Mouse (Mus musculus) lung, embryonic 15.5 days (tissue): ENCODE results near the gene Rxra. TPM values are rescaled to one million over a fixed set of nuclear protein-coding genes. Genes with fewer than 3 reads are reported as not detected.

Experiments used
- ATAC-seq: fragments of 200-750 bp; cut with Nextera tagmentation; 2 replicates; pipeline ENCODE4 v1.8.0; 2017; ENCODE audit warnings: moderate number of reproducible peaks, borderline replicate concordance; ENCODE audit not compliant: low FRiP score, low TSS enrichment; ENCODE audit errors: extremely low read depth
- H3K27ac ChIP-seq: fragments of 300-500 bp; sonication (generic); 2 replicates; pipeline ENCODE4 v1.5.1; 2015; ENCODE audit warnings: moderate library complexity, mild to moderate bottlenecking, inconsistent platforms
- H3K27me3 ChIP-seq: fragments of 300-500 bp; sonication (generic); 2 replicates; pipeline ENCODE4 v1.6.1; 2015; ENCODE audit warnings: inconsistent platforms
- H3K36me3 ChIP-seq: fragments of 300-500 bp; sonication (generic); 2 replicates; pipeline ENCODE4 v1.6.1; 2015; ENCODE audit warnings: inconsistent platforms
- H3K4me1 ChIP-seq: fragments of 300-500 bp; sonication (generic); 2 replicates; pipeline ENCODE4 v1.6.1; 2015; ENCODE audit warnings: inconsistent platforms
- H3K4me2 ChIP-seq: fragments of 300-500 bp; sonication (generic); 2 replicates; pipeline ENCODE4 v1.6.1; 2015; ENCODE audit warnings: inconsistent platforms, mild to moderate bottlenecking, moderate library complexity
- H3K4me3 ChIP-seq: fragments of 300-500 bp; sonication (generic); 2 replicates; pipeline ENCODE4 v1.5.1; 2015; ENCODE audit warnings: mild to moderate bottlenecking, inconsistent platforms
- H3K9ac ChIP-seq: fragments of 300-500 bp; sonication (generic); 2 replicates; pipeline ENCODE4 v1.6.1; 2015; ENCODE audit warnings: inconsistent platforms
- H3K9me3 ChIP-seq: fragments of 300-500 bp; sonication (generic); 2 replicates; pipeline ENCODE4 v1.6.1; 2016; ENCODE audit warnings: inconsistent platforms
- WGBS: fragments of 180-500 bp; shearing (Covaris S2); methylation state at CpG from one replicate; pipeline ENCODE4 v1.1.7; 2015; 5-methylcytosine and 5-hydroxymethylcytosine counted together
- polyA plus RNA-seq: library from polyadenylated mRNA; unstranded; fragments of >200 nt; fragmentation: Nextera tagmentation; extraction: Ambion mirVana; gene quantifications from 2 replicates; pipeline ENCODE4 v1.2.1, GENCODE M21; 2015

Rxra gene
- polyA plus RNA-seq, 1 experiment from 2014 or later: 13.5 TPM

GRCm38 (mm10) chr2:27730002-27730905 is 54.0 kb downstream of the Rxra start:
- Histone ChIP-seq H3K9ac (no peak overlapping the region), H3K27me3 (no peaks in the 10 kb centered on the region), H3K4me1 (peaks cover 40% of the 10 kb centered on the region), H3K4me2 (no peak overlapping the region), H3K36me3 (no peaks in the 10 kb centered on the region), H3K9me3 (no peaks in the 10 kb centered on the region), H3K27ac (no peak overlapping the region), H3K4me3 (no peak overlapping the region)
- 64% methylated on average over 13 of the region's 13 CpGs for WGBS
- ATAC-seq: no peak

GRCm38 (mm10) chr2:27733021-27733420 is 56.8 kb downstream of the Rxra start:
- peaks cover 44% of the 10 kb centered on the region for H3K4me1 ChIP-seq
- H3K9ac ChIP-seq: peak overlapping the region; percentile 18; the same call in 1 of the 2 replicates
- no peak overlapping the region for H3K4me2 ChIP-seq
- H3K4me3 ChIP-seq: no peak overlapping the region
- H3K36me3 ChIP-seq: peaks cover 8% of the 10 kb centered on the region; the same call in 1 of the 2 replicates
- H3K27ac ChIP-seq: 0 out of 2 replicates have a peak overlapping the region, but pooled peaks have one; percentile 45
- H3K27me3 ChIP-seq: no peaks in the 10 kb centered on the region
- no peak for ATAC-seq
- 44% methylated on average over 2 of the region's 2 CpGs for WGBS
- H3K9me3 ChIP-seq: no peaks in the 10 kb centered on the region

GRCm38 (mm10) chr2:27734328-27734727 is 58.1 kb downstream of the Rxra start:
- no peaks in the 10 kb centered on the region for H3K27me3 ChIP-seq
- WGBS: 0% methylated on average over 1 of the region's 1 CpGs
- peaks cover 57% of the 10 kb centered on the region for H3K4me1 ChIP-seq
- H3K36me3 ChIP-seq: peaks cover 12% of the 10 kb centered on the region; the same call in 1 of the 2 replicates
- ATAC-seq: 0 out of 2 replicates have a peak, but pooled peaks have one; percentile 27
- H3K27ac ChIP-seq: peak overlapping the region; percentile 62
- H3K4me2 ChIP-seq: no peak overlapping the region
- H3K4me3 ChIP-seq: no peak overlapping the region
- no peaks in the 10 kb centered on the region for H3K9me3 ChIP-seq
- H3K9ac ChIP-seq: 0 out of 2 replicates have a peak overlapping the region, but pooled peaks have one; percentile 3

DNA sequence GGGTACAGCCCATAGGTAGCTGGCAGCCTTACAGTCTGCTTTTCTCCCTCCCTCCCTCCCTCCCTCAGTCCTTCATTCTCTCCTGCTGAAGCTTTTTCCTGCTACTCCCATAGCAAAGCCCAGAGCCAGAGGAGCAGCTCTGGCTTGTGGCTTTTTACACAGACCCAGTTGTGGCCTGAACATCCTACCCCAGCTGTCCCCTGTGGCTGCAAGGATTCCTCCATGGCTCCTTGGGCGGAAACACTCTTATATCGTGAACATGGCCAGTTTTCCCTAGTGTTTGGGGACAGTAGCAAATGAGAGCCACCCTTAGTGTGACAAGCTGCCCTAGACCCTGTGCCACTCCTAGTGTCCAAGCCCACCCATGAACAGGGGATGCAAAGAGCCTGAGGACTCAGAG is 58.6 kb downstream of the Rxra start:
- ATAC-seq: no peak
- H3K4me1 ChIP-seq: peaks cover 61% of the 10 kb centered on the region
- no peaks in the 10 kb centered on the region for H3K27me3 ChIP-seq
- H3K4me3 ChIP-seq: no peak overlapping the region
- peak overlapping the region; percentile 62 for H3K27ac ChIP-seq
- H3K9me3 ChIP-seq: no peaks in the 10 kb centered on the region
- WGBS: 69% methylated on average over 2 of the region's 2 CpGs
- H3K36me3 ChIP-seq: peaks cover 12% of the 10 kb centered on the region; the same call in 1 of the 2 replicates
- no peak overlapping the region for H3K9ac ChIP-seq
- no peak overlapping the region for H3K4me2 ChIP-seq

DNA sequence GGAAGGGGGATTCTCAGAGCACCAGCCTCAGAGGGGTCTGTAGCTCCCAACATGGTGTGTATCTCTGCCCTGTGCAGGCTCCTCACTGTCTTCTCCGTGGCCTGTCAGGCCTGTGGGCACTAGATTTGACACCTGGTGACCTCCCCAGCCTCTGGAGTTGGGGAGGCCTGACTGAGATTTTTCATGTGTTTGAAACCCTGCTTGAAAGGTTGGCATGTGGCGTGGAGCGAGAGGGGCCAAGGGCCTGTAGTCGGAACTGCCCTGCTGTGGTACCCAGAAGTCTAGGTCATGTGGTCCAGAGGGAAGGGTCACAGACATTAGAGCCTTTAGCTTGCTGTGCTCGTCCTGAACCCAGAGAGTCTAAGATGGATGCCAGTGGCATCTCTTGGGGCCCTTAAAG is 60.6 kb downstream of the Rxra start:
- no peak overlapping the region for H3K4me2 ChIP-seq
- no peaks in the 10 kb centered on the region for H3K27me3 ChIP-seq
- no peak overlapping the region for H3K9ac ChIP-seq
- no peaks in the 10 kb centered on the region for H3K9me3 ChIP-seq
- H3K4me3 ChIP-seq: no peak overlapping the region
- peaks cover 67% of the 10 kb centered on the region for H3K4me1 ChIP-seq
- H3K36me3 ChIP-seq: peaks cover 20% of the 10 kb centered on the region; the same call in 1 of the 2 replicates
- no peak overlapping the region for H3K27ac ChIP-seq
- 87% methylated on average over 5 of the region's 5 CpGs for WGBS
- no peak for ATAC-seq

- no peak overlapping the region for H3K4me3 ChIP-seq
- 54% methylated on average over 3 of the region's 3 CpGs for WGBS
- H3K27me3 ChIP-seq: no peaks in the 10 kb centered on the region
- H3K27ac ChIP-seq: no peak overlapping the region
- H3K9me3 ChIP-seq: no peaks in the 10 kb centered on the region
- no peak overlapping the region for H3K9ac ChIP-seq
- H3K36me3 ChIP-seq: peaks cover 29% of the 10 kb centered on the region; the same call in 1 of the 2 replicates
- no peak for ATAC-seq
- peaks cover 54% of the 10 kb centered on the region for H3K4me1 ChIP-seq
- no peak overlapping the region for H3K4me2 ChIP-seq
Observed at GRCm38 (mm10) chr2:27738396-27738795, 62.2 kb downstream of the Rxra start.

GRCm38 (mm10) chr2:27740091-27740608 is 63.9 kb downstream of the Rxra start:
- WGBS: 6% methylated on average over 16 of the region's 16 CpGs
- Histone ChIP-seq H3K36me3 (peaks cover 31% of the 10 kb centered on the region; the same call in 1 of the 2 replicates), H3K9me3 (no peaks in the 10 kb centered on the region), H3K4me3 (no peak overlapping the region), H3K27me3 (no peaks in the 10 kb centered on the region), H3K9ac (no peak overlapping the region; the same call in 1 of the 2 replicates), H3K27ac (peak overlapping the region; percentile 87), H3K4me2 (peak overlapping the region; percentile 26), H3K4me1 (peaks cover 54% of the 10 kb centered on the region)
- ATAC-seq: peak; percentile 63; the same call in 1 of the 2 replicates

- Histone ChIP-seq H3K9ac (no peak overlapping the region), H3K4me3 (no peak overlapping the region), H3K9me3 (no peaks in the 10 kb centered on the region), H3K4me2 (no peak overlapping the region), H3K4me1 (peaks cover 70% of the 10 kb centered on the region), H3K27me3 (no peaks in the 10 kb centered on the region), H3K36me3 (peaks cover 25% of the 10 kb centered on the region; the same call in 1 of the 2 replicates), H3K27ac (no peak overlapping the region)
- ATAC-seq: no peak
- WGBS: 79% methylated on average over 1 of the region's 1 CpGs
Observed at GRCm38 (mm10) chr2:27743177-27743576, 66.9 kb downstream of the Rxra start.

DNA sequence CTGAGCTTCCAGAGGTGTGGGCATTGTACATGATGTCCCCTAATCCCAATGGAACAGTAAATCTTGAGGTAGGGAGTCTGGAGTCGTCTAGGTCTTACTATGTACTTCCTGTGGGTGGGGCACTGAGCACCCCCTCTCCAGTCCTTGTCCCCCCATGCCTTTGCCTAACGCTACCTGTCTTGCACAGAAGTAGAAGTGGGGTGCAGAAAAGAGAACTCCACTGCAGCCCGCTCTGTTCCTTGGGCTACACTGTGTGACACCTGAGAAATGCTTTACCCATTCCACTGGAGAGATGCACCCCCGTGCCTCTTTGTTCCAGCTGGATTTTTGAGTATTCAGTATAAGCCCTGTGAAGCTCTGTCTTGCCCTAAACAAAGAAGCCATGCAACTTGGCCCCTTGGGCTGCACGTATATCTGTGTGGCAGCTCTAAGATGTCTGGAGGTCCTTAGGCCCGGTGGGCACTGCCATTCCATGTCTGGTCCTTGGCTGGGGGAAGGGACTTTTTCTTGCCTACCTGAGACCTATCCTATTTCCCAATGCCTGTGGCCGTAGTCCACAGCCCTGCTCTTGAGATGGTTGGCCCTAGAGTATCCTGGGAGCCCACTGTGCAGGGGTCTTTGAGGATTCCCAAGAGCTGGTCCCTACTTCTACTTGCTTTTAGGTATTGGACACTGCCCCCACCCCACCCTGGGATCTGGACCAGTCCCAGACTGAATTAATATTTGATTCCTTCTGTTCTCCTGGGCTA is 67.8 kb downstream of the Rxra start:
- Histone ChIP-seq H3K4me3 (no peak overlapping the region), H3K27ac (peak overlapping the region; percentile 91), H3K9me3 (no peaks in the 10 kb centered on the region), H3K4me1 (peaks cover 61% of the 10 kb centered on the region), H3K27me3 (no peaks in the 10 kb centered on the region), H3K4me2 (0 out of 2 replicates have a peak overlapping the region, but pooled peaks have one; percentile 24), H3K36me3 (peaks cover 31% of the 10 kb centered on the region), H3K9ac (no peak overlapping the region)
- 81% methylated on average over 7 of the region's 7 CpGs for WGBS
- no peak for ATAC-seq

- Histone ChIP-seq H3K9me3 (no peaks in the 10 kb centered on the region), H3K27ac (peak overlapping the region; percentile 91), H3K9ac (no peak overlapping the region), H3K36me3 (peaks cover 36% of the 10 kb centered on the region), H3K27me3 (no peaks in the 10 kb centered on the region), H3K4me1 (peaks cover 58% of the 10 kb centered on the region), H3K4me2 (peak overlapping the region; percentile 24), H3K4me3 (no peak overlapping the region)
- WGBS: 24% methylated on average over 13 of the region's 13 CpGs
- ATAC-seq: peak; percentile 34
Observed at GRCm38 (mm10) chr2:27744612-27745351, 68.5 kb downstream of the Rxra start.
